Mouse (Mus musculus) monocyte, adult 2 months (primary cell): ENCODE measurements around the gene Plppr5.

Experiments used
- DNase-seq, 2 experiments: peaks; one replicate each; pipeline ENCODE4 v3.0.0; 2022; ENCODE audit warnings: low spot score in 2 of 2, low read depth in 1 of 2

Gene Plppr5

GRCm38 (mm10) chr3:117694736-117695135 is 120.1 kb downstream of the Plppr5 start:
- no peak for DNase-seq

GRCm38 (mm10) chr3:117696350-117696749 is 121.7 kb downstream of the Plppr5 start:
- DNase-seq = no peak

- no peak for DNase-seq
Observed at GRCm38 (mm10) chr3:117708788-117709187, 134.2 kb downstream of the Plppr5 start.

- no peak for DNase-seq
Observed at GRCm38 (mm10) chr3:117716534-117717280, 142.1 kb downstream of the Plppr5 start.

GRCm38 (mm10) chr3:117723390-117723789 is 148.8 kb downstream of the Plppr5 start:
- no peak for DNase-seq

GRCm38 (mm10) chr3:117724521-117724920 is 149.9 kb downstream of the Plppr5 start:
- DNase-seq = no peak

GRCm38 (mm10) chr3:117725501-117725900 is 150.9 kb downstream of the Plppr5 start:
- DNase-seq = no peak

- no peak for DNase-seq
Observed at GRCm38 (mm10) chr3:117728136-117728535, 153.5 kb downstream of the Plppr5 start.

- DNase-seq = no peak
Observed at GRCm38 (mm10) chr3:117729121-117730072, 154.8 kb downstream of the Plppr5 start.

- DNase-seq = no peak
Observed at GRCm38 (mm10) chr3:117731545-117731944, 156.9 kb downstream of the Plppr5 start.

- DNase-seq = no peak
Observed at GRCm38 (mm10) chr3:117732661-117733060, 158.0 kb downstream of the Plppr5 start.
